Mouse (Mus musculus): ENCODE results near the gene Drap1.

Drap1 gene

GRCm38 (mm10) chr19:5448354-5449150, 23.8 kb upstream of the Drap1 start:
- peak; percentile 79 for DNase-seq

- peak; percentile 75 for DNase-seq
These were observed 23.0 kb upstream of the Drap1 start, which contains the start of gene Fosl1 for GRCm38 (mm10) chr19:5447515-5448353. Gene Fosl1 (plus strand): TSS chr19:5447547.

- no peak for DNase-seq
These were observed 21.0 kb upstream of the Drap1 start for GRCm38 (mm10) chr19:5445747-5446146.

GRCm38 (mm10) chr19:5444954-5445353, 20.2 kb upstream of the Drap1 start:
- no peak for DNase-seq

- DNase-seq, result no peak
These were observed 19.7 kb upstream of the Drap1 start for GRCm38 (mm10) chr19:5444371-5444908.

GRCm38 (mm10) chr19:5433951-5434350, 9.2 kb upstream of the Drap1 start:
- DNase-seq, result no peak

GRCm38 (mm10) chr19:5432992-5433852, 8.4 kb upstream of the Drap1 start:
- peak; percentile 44 for DNase-seq

- no peak for DNase-seq
These were observed 7.2 kb upstream of the Drap1 start for GRCm38 (mm10) chr19:5431911-5432464.

GRCm38 (mm10) chr19:5430408-5430807, 5.6 kb upstream of the Drap1 start:
- no peak for DNase-seq

GRCm38 (mm10) chr19:5429806-5430205, 5.0 kb upstream of the Drap1 start:
- no peak for DNase-seq

- no peak for DNase-seq
These were observed 4.4 kb upstream of the Drap1 start for GRCm38 (mm10) chr19:5429219-5429618.

GRCm38 (mm10) chr19:5428083-5428482, 3.3 kb upstream of the Drap1 start:
- no peak for DNase-seq

- no peak for DNase-seq
These were observed 2.0 kb upstream of the Drap1 start for GRCm38 (mm10) chr19:5426640-5427290.

GRCm38 (mm10) chr19:5425906-5426565, 1.3 kb upstream of the Drap1 start:
- no peak for DNase-seq

GRCm38 (mm10) chr19:5424092-5424781, 542 bp downstream of the Drap1 start:
- DNase-seq, result peak; percentile 76

- no peak for DNase-seq
These were observed 1.2 kb downstream of the Drap1 start for GRCm38 (mm10) chr19:5423561-5423960.

- no peak for DNase-seq
These were observed 1.8 kb downstream of the Drap1 start for GRCm38 (mm10) chr19:5422895-5423443.

GRCm38 (mm10) chr19:5422267-5422666, 2.5 kb downstream of the Drap1 start:
- DNase-seq, result no peak

- DNase-seq, result no peak
These were observed 3.0 kb downstream of the Drap1 start for GRCm38 (mm10) chr19:5421784-5422183.

- no peak for DNase-seq
These were observed 4.2 kb downstream of the Drap1 start for GRCm38 (mm10) chr19:5420579-5420978.
